ENCODE assay signal across 8 mouse cellular contexts in the genomic region with DNA sequence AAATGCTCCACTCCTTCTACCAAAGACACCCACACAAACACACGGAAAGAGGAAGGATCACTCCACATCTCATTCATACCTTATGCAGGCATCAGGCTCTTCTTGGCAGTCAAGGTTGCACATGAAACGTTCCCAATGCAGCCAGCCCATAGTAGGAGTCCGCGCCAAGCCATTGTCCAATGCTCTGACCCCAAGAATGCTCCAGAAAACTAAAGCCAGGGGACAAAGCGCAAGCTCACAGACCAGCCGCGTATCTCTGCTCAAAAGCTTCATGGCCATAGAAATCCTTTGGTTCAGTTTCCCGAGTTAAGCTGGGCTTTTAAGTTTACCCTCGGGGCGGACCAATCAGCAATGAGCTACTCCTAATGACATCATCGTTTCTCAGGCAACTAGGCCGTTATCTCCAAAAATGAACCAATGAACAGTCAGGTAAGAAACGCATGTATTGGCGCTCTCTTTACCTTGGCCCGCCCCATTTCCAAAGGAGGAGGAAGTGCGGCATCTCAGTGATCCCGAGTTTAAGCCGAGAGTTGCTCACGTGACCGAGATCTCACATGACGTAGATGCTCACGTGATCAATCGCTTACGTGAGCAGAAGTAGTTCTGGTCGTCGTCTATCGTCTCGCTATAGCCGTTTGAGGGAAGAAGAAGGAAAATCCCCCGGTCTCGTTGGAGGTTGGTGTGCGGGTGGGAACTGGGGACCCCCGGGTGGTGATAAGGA. TPM values are rescaled to one million over a fixed set of nuclear protein-coding genes. Genes with fewer than 3 reads are reported as not detected.
DNase-seq lines count a peak whose midpoint lies in the region; ATAC-seq and TF ChIP-seq lines count a peak whose summit lies in the region.

A gene (minus strand): TSS at position 467 of the 721 bp plus-strand sequence.
A gene (plus strand): TSS at position 521 of the 721 bp plus-strand sequence.

- DNase-seq in ES-E14 (ENCODE audit: low read depth, low spot score): peak; percentile 91
- DNase-seq in cerebellum, adult 11-12 months: peak; percentile 96
- DNase-seq in heart, postnatal 25 days (ENCODE audit: low spot score): peak; percentile 83
- DNase-seq in layer of hippocampus, adult 18-20 months (ENCODE audit: low spot score in 2 of 2): peak; percentile 82 to 95
- peak; percentile 86 for DNase-seq in lung, adult 2 months
- DNase-seq in thymus, adult 18-20 months: peak; percentile 76 to 85

- no peaks in the 10 kb centered on the region for H3K27me3 ChIP-seq in forebrain, embryonic 15.5 days

- H3K27ac ChIP-seq in ES-E14 (ENCODE audit: insufficient read depth, low read depth, low read length, poor library complexity, severe bottlenecking): peak within 1 kb of the TSS; percentile 74
- H3K27ac ChIP-seq in forebrain, embryonic 15.5 days (replicated peaks): peak within 1 kb of the TSS; percentile 95

- peak within 1 kb of the TSS; percentile 87 to 88 for H3K4me3 ChIP-seq in ES-E14 (ENCODE audit: insufficient read depth in 1 of 2, low read depth in 1 of 2, low read length in 2 of 2, poor library complexity in 1 of 2, severe bottlenecking in 1 of 2)
- H3K4me3 ChIP-seq in forebrain, embryonic 15.5 days: peak within 1 kb of the TSS; percentile 57
- H3K4me3 ChIP-seq in lung, adult 2 months (replicated peaks; ENCODE audit: extremely low read depth, low read depth, low read length): peak within 1 kb of the TSS; percentile 95

- peak within 1 kb of the TSS; percentile 91 for H3K9ac ChIP-seq in ES-E14 (ENCODE audit: insufficient read depth, low read depth, low read length, poor library complexity, severe bottlenecking)
- peak within 1 kb of the TSS; percentile 54 for H3K9ac ChIP-seq in forebrain, embryonic 15.5 days (replicated peaks)

- peaks cover 0 to 3% of the 10 kb centered on the region in 2 experiments; a peak in 1 of 4 replicates for H3K4me1 ChIP-seq in ES-E14 (ENCODE audit: control insufficient read depth in 2 of 2, insufficient read depth in 2 of 2, low read length in 2 of 2, poor library complexity in 1 of 2)
- H3K4me1 ChIP-seq in forebrain, embryonic 15.5 days: peaks cover 20% of the 10 kb centered on the region
- H3K4me1 ChIP-seq in lung, adult 2 months (ENCODE audit: control insufficient read depth, insufficient read depth, low read length): peaks cover 2% of the 10 kb centered on the region; the same call in 1 of the 2 replicates

- TF ChIP-seq POLR2A in lung, adult 2 months (IDR thresholded peaks at IDR 0.05; ENCODE audit: borderline replicate concordance, extremely low read depth, low read depth, low read length): peak; percentile 60; the same call in 1 of the 2 replicates

- intact Hi-C loops in heart, postnatal 25 days (cut with DNase I): no loop called here

- H3K9me3 ChIP-seq in ES-E14 (ENCODE audit: control insufficient read depth, insufficient read depth, low read depth, low read length): no peaks in the 10 kb centered on the region
- no peaks in the 10 kb centered on the region for H3K9me3 ChIP-seq in forebrain, embryonic 15.5 days

- H3K36me3 ChIP-seq in ES-E14 (ENCODE audit: control insufficient read depth, insufficient read depth, low read length, poor library complexity, severe bottlenecking): no peaks in the 10 kb centered on the region; the same call in 1 of the 2 replicates
- no peaks in the 10 kb centered on the region for H3K36me3 ChIP-seq in forebrain, embryonic 15.5 days

- peak; percentile 98 for ATAC-seq in forebrain, embryonic 15.5 days (replicated peaks)
- peak; percentile 97 for ATAC-seq in neutrophil, adult 5-6 weeks (ENCODE audit: extremely low read depth, insufficient number of reproducible peaks, low FRiP score, poor library complexity, severe bottlenecking)

- peak within 1 kb of the TSS; percentile 51 for H3K4me2 ChIP-seq in forebrain, embryonic 15.5 days (replicated peaks)

- TF ChIP-seq CTCF in lung, adult 2 months (IDR thresholded peaks at IDR 0.05; ENCODE audit: insufficient read depth, low read length): no peak

- WGBS in forebrain, embryonic 15.5 days: 22% methylated on average over 33 of the region's 33 CpGs
- WGBS in lung, adult 2 months: 28% methylated on average over 33 of the region's 33 CpGs

- in situ Hi-C loops in ES-E14 (cut with MboI; ENCODE audit: low sequenced_read_pairs in 2 of 2, unreplicated experiment in 2 of 2): no loop called here

TF ChIP-seq in ES-E14, 5 proteins besides CTCF, POLR2A, EP300 and RAD21:
- TF ChIP-seq CHD2 (IDR thresholded peaks at IDR 0.05; ENCODE audit: low read depth, low read length): peak; percentile 86
- no peak for TF ChIP-seq ZC3H11A (IDR thresholded peaks at IDR 0.05; ENCODE audit: borderline replicate concordance, low read depth, low read length)

RNA-seq across cellular contexts. Expression of the first gene that starts in this region (rescaled TPM):
- 17.2 and 26.7 TPM in 2 replicates for total RNA-seq in ES-E14 (2012; rRNA removed)
- 2.9 and 3.4 TPM in 2 replicates for polyA plus RNA-seq in forebrain, embryonic 15.5 days (2015; fragmentation: Nextera tagmentation; extraction: Ambion mirVana)
- total RNA-seq in heart, postnatal 25 days (2021): 1 to 10 TPM; 1.6 to 2.1 TPM
- total RNA-seq in layer of hippocampus, adult 18-20 months (2021): 1 to 10 TPM; 9.5 to 9.8 TPM
- 1.5 and 2.6 TPM in 2 replicates for polyA plus RNA-seq in lung, adult 2 months (2012; rRNA removed)
- 11.0 and 15.0 TPM in 2 replicates for total RNA-seq in neutrophil, adult 5-6 weeks (2017)

RNA-seq across cellular contexts. Expression of the second gene that starts in this region (rescaled TPM):
- total RNA-seq in ES-E14 (2012; rRNA removed): 40.6 and 53.6 TPM in 2 replicates
- 174 and 177 TPM in 2 replicates for polyA plus RNA-seq in forebrain, embryonic 15.5 days (2015; fragmentation: Nextera tagmentation; extraction: Ambion mirVana)
- 10 to 100 TPM; 61.4 to 75.0 TPM for total RNA-seq in heart, postnatal 25 days (2021)
- 100 to 1,000 TPM; 153 to 156 TPM for total RNA-seq in layer of hippocampus, adult 18-20 months (2021)
- 9.8 and 23.7 TPM in 2 replicates for polyA plus RNA-seq in lung, adult 2 months (2012; rRNA removed)
- total RNA-seq in neutrophil, adult 5-6 weeks (2017): 201 and 219 TPM in 2 replicates

Comparison
In these comparisons a context has a peak if more than half of its experiments do, and no peak if none do; other contexts are left out.
1. Peak in every context shown above with its lines: DNase-seq, ATAC-seq, H3K4me3 ChIP-seq and H3K27ac ChIP-seq.